Mouse (Mus musculus) urinary bladder, postnatal 4 days (tissue): ENCODE data around the gene Clec4f.
"Not testable (repeated sequence)": the region's sequence is repeated elsewhere in the genome, so short reads cannot be mapped to it uniquely, and the experiment has no call there.

ENCODE experiments used
- DNase-seq, 2 experiments: peaks; one replicate each; pipeline ENCODE4 v3.0.0; 2021 to 2022; ENCODE audit warnings: low spot score in 2 of 2

The Clec4f gene

GRCm38 (mm10) chr6:83634106-83634505 is 21.9 kb downstream of the Clec4f start:
- DNase-seq = not testable (repeated sequence)

- DNase-seq = no peak
These were observed 24.2 kb downstream of the Clec4f start for GRCm38 (mm10) chr6:83631815-83632214.

- DNase-seq = no peak
These were observed 29.2 kb downstream of the Clec4f start for GRCm38 (mm10) chr6:83626781-83627180.

- no peak for DNase-seq
These were observed 36.0 kb downstream of the Clec4f start for GRCm38 (mm10) chr6:83619955-83620354.

- no peak for DNase-seq
These were observed 38.2 kb downstream of the Clec4f start for GRCm38 (mm10) chr6:83617581-83618335.

GRCm38 (mm10) chr6:83616512-83616911 is 39.5 kb downstream of the Clec4f start:
- DNase-seq = peak in 1 of 2 experiments; percentile 57

- DNase-seq = no peak
These were observed 41.5 kb downstream of the Clec4f start for GRCm38 (mm10) chr6:83614469-83614868.

- no peak for DNase-seq
These were observed 43.0 kb downstream of the Clec4f start for GRCm38 (mm10) chr6:83612976-83613375.

GRCm38 (mm10) chr6:83599636-83600174 is 56.3 kb downstream of the Clec4f start:
- peak in 1 of 2 experiments; percentile 42 for DNase-seq

- peak in 1 of 2 experiments; percentile 47 for DNase-seq
These were observed 56.9 kb downstream of the Clec4f start for GRCm38 (mm10) chr6:83599060-83599550.

- DNase-seq = no peak
These were observed 57.3 kb downstream of the Clec4f start for GRCm38 (mm10) chr6:83598646-83599045.

GRCm38 (mm10) chr6:83597988-83598387 is 58.0 kb downstream of the Clec4f start:
- peak in 1 of 2 experiments; percentile 19 for DNase-seq

GRCm38 (mm10) chr6:83595035-83595434 is 61.0 kb downstream of the Clec4f start:
- peak in 1 of 2 experiments; percentile 7 for DNase-seq
